Mouse (Mus musculus) E14TG2a.4 (cell line): Measurements from ENCODE around the gene Dchs2.

Experiments used
- CTCF ChIP-seq: conservative IDR thresholded peaks from 2 replicates; pipeline ENCODE4 v1.5.1; 2014; ENCODE audit warnings: low read length
- NANOG ChIP-seq: IDR thresholded peaks from 2 replicates; pipeline ENCODE4 v1.6.1; 2014; ENCODE audit warnings: borderline replicate concordance, low read length, mixed read lengths
- POU5F1 ChIP-seq: IDR thresholded peaks from 2 replicates; pipeline ENCODE4 v1.6.1; 2014; ENCODE audit warnings: low read length, borderline replicate concordance

- TF ChIP-seq CTCF (no peak), NANOG (no peak), POU5F1 (no peak)
Observed at GRCm38 (mm10) chr3:83246536-83246935, 118.8 kb downstream of the Dchs2 start.
